Mouse (Mus musculus) CD4-positive helper T cell, adult 2 months (primary cell): ENCODE measurements around the gene Rgs3.

Experiments
- DNase-seq: peaks from one replicate; pipeline ENCODE4 v3.0.0-alpha.2; 2012; ENCODE audit warnings: low read depth, missing footprints, low spot score

Gene Rgs3

DNA sequence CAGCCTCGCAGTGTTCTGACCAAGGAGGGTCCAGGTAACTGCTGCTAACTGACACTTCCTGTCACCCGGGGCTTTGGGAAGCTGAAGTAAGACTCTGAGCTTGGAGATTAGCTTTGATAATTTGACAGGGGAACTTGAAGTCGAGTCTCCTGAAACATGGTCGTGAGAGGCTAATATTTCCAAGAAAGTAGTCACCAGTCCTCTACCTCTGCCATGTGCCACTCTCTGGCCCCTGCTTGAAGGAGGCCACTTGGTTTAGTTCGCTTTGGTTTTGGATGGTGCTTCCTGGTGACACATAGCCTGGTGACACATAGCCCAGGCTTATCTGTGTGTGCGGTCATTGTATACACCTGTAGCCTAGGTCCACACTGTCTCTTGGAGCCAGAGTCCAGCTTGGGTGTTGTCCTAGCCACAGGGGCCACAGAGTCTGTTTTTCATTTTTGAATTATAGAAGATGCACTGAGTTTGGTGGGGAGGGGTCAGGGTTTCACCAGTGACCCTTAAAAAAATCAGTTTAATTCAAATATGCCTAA, at the start of gene Rgs3:
Rgs3 (plus strand) TSS at position 51 of the 533 bp plus-strand sequence.
- no peak for DNase-seq

GRCm38 (mm10) chr4:62509946-62510345, 49.7 kb upstream of the Rgs3 start:
- DNase-seq, result no peak

GRCm38 (mm10) chr4:62513998-62514506, 45.6 kb upstream of the Rgs3 start:
- no peak for DNase-seq

DNA sequence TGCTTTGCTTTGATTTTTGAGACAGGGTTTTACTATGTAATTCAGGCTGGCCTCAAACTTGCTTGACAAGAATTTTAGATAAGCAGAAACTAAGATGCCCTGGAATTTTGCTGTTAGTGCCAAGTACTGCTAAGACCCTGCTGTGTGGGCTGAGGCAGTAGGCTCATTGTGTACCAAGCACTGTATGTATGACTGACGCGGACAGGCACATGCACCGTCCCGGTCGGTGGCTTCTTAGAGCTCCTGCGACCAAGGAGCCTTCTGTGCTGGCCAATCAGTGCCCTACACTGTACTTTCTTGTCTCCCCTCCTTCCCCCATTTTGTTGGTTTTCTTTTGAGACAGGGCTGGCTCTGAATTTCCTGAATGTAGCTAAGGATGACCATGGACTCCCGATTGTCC, 44.7 kb upstream of the Rgs3 start:
- DNase-seq, result no peak

DNA sequence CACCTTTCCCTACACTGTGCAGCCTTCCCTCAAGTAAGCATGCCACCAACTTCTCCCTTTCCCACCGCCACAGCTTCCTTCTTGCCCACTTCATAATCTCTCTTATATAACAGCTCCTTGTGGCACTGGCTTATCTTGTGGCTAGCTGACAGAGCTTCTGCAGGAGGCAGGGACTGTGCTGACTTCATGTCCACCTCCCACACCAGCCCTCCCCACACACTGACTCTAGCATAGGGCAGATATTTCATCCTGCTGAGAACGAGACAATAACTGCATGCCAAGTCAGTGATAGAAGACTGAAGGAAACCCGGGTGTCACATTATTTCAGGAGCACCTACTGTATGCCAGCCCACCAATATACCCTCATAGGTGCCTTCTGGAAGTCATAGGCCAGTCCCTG, 44.2 kb upstream of the Rgs3 start:
- no peak for DNase-seq

DNA sequence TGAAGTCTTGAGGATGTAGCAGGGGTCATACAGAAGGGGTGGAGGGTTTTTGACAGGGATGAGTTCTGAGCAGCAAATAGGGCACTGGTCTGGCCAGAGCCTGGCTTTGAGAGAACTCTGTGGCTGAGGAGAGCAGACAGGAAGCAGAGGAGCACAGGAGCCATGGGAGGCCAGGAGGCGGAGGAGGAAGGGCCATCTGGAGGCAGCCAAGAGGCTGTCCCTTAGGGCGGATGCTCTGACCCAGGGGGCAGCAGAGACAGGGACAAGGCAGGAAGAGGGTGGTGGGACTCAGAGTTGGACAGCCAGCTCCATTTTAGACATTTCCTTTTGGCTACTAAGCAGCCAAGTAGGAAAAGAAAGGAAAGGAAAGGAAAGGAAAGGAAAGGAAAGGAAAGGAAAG, 43.6 kb upstream of the Rgs3 start:
- DNase-seq, result no peak

DNA sequence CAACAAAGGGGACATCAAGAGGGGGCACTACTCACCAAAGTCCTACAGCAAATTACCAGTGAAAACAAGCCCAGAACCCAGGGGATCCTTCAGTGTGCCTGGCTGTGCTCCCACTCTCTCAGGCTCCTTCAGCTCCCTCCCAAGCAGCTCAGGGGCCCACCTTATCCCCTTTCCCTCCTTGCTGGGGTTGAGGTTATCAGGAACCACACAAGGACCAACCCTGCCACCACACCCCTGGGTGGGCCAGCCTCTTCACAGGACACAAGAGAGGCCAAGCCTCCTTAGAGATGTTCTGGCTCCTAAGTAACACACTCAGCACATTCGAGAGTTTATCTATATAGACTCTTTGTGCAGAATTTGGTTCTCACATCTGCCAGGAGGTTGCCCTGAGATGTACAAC, 43.1 kb upstream of the Rgs3 start:
- no peak for DNase-seq

DNA sequence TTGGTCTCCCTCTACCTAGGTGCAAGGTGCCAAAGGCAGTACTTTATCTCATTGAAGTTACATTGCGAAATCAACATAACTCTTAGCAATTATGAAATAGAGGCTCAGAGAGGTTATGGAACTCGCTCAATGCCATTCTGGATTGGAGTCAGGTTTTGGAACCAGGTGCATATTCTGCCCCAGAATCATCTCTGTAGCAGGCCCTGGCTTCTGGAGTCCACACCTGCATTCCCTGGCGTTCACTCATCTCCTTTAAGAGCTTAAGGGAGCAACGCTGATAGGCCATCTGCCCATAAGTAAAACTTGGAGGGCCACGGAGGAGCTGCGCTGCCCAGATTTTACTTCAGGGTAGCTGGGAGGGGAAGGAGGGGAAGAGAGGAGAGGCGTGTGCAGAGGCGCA, 42.6 kb upstream of the Rgs3 start:
- DNase-seq, result no peak

DNA sequence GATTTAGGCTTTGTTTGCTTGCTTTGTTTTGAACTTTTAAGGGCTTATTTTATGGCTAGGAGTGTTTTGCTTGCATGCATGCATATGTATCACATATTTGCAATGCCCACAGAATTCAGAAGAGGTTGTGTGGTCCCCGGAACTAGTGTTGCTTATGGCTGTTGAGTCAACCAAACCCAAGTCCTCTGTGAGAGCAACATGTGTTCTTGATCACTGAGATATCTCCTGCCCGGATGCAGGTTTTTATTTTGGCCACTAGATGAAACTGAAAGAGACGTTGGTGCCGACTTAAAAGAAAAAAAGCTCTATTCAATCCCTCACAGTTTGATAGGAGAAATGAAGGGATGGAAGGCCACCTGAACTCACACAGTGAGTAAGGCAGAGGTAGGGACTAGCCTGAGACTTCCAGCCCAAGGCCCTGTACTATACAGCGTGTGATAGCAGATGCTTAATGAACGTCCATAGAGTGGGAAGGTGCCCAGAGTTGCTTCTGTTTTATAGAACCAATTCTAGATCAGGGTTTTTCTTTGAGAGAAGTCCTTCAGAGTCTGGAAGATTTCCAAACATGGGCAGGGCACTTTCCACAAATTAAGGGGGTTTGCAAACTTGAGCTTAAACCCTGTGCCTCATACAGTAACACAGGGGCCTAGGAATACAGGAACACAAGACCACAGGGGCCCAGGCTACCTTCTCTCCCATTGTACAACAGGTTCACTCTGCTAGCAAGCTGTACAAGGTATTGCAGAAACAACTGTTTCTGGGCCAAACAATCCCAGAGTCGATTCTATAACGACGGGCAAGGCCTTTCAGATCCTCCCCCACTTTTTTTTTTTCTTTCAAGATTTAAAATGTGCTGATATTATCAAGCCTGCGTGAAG, 41.9 kb upstream of the Rgs3 start:
- peak; percentile 28 for DNase-seq

- peak; percentile 35 for DNase-seq
Observed at GRCm38 (mm10) chr4:62518416-62519121, 41.1 kb upstream of the Rgs3 start.

DNA sequence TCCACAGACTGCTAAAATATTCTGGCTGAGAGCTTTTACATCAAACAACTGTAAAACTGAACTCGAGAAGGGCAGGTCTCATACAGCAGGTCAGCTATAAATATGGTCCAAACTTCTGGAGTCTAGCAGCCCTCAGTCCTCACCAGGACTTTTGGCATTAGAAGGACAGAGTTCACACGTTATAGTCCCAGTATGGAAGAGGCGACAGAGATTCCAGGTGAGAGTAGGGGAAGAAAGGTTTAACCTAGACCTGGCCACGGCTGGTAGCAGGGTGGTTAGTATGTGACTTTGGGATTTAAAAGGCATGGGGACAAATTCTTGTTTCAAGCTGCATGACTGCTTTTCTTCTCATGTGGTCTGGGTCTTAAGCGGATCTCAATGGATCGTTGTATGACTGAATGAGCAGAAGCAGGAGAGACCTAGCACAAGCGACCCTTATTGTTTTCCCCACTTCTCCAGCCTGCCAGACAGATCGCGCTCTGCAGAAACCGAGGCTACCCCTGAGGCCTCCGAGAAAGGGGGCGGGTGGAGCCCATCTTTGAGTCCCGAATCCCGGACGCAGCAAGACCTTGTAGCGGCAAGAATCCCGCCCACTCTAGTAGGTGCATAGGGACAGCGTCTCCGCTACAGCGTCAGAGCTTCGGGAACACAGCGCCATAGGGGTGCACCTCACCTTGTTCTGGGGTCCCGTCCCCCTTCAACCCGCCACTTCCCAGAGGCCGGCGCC, 40.4 kb upstream of the Rgs3 start:
- no peak for DNase-seq

- DNase-seq, result peak; percentile 81
Observed at GRCm38 (mm10) chr4:62519849-62520233, 39.8 kb upstream of the Rgs3 start, which contains the start of gene Alad. Gene Alad (minus strand): TSS chr4:62519918.

- no peak for DNase-seq
Observed at GRCm38 (mm10) chr4:62520892-62521400, 38.7 kb upstream of the Rgs3 start.

GRCm38 (mm10) chr4:62524651-62525488, 34.8 kb upstream of the Rgs3 start, which contains the start of the genes Pole3 and 4933430I17Rik:
Gene Pole3 (minus strand): TSS chr4:62525068.
Gene 4933430I17Rik (plus strand): TSS chr4:62525369.
- peak; percentile 97 for DNase-seq

GRCm38 (mm10) chr4:62525489-62525811, 34.2 kb upstream of the Rgs3 start:
- DNase-seq, result no peak

DNA sequence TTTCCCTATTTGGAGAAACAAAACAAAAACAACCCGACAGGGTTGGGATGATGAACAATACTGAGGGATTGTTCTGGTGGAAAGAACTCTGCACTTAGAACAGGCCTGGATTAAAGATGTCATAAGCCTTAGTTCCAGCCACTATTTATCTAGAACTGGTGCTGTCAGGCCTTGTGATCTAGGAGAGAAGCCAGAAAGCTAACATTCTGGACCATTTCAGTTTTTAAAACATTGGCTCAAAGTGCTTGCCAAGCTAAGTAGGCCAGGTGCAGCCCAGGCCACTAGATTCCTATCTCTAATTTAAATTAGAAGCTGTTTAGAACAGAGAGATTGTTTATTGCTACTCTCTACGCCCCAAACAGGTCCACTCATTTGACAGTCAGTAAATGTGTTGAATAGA, 33.4 kb upstream of the Rgs3 start:
- DNase-seq, result no peak

GRCm38 (mm10) chr4:62527655-62528054, 32.0 kb upstream of the Rgs3 start:
- no peak for DNase-seq

DNA sequence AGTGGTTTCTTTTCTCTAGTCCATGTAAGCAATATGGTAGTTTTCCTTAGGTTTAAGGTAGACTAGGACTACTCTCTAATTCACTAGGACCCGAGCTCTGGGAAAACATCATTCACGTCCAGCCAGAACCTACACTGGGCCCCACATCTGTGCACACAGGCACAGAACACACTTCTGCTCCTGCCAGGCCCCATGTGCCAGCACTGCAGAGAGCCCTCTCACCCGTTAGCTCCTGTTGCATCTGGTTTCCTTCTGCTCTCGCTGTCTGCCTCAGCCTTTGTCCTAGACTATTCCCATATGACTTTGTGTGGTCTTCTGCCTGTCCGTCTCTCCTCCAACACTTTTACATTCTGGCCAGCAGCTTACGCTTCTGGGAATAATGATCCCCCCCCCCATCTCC, 25.9 kb upstream of the Rgs3 start:
- no peak for DNase-seq

DNA sequence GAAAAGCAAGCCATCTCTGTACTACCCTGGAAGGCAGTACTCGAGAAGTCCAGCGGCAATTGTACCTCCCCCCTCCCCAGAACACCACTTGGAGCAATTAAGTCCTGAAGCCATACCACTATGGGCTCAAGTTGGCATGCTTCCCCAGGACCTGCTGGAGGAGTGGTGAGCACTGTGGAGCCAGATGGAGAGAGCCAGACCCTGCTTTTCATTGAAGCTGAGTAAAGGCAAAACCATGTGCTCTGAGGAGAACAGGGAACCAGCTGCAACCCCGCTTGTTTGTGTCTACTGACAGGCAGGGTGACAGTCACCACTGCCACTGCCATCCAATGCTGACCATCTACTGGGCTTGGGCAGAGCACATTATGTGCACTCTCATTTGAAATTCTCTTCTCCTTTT, 17.8 kb upstream of the Rgs3 start:
- no peak for DNase-seq

- no peak for DNase-seq
Observed at GRCm38 (mm10) chr4:62543782-62544181, 15.9 kb upstream of the Rgs3 start.

GRCm38 (mm10) chr4:62544801-62545200, 14.8 kb upstream of the Rgs3 start:
- DNase-seq, result no peak
